Mouse (Mus musculus) Patski (cell line): ENCODE data around the gene Abca2. TPM values are rescaled to one million over a fixed set of nuclear protein-coding genes. Genes with fewer than 3 reads are reported as not detected.

ENCODE experiments used
- ATAC-seq: fragments of 100-300 bp; one replicate; pipeline ENCODE4 v1.8.0; 2021
- CTCF ChIA-PET: fragments of 350-600 bp; sonication (Branson Sonifier 250); formaldehyde crosslinking; loops from one replicate; lab custom pipeline; 2022; ENCODE audit warnings: inconsistent platforms; lab: Charles Lee
- POLR2A ChIA-PET: fragments of 350-600 bp; sonication (Branson Sonifier 250); formaldehyde crosslinking; loops from one replicate; lab custom pipeline; 2022; ENCODE audit warnings: antibody characterized with exemption, inconsistent platforms; lab: Charles Lee
- DNase-seq: peaks from one replicate; pipeline ENCODE4 v3.0.0-alpha.2; 2011; ENCODE audit warnings: low read depth, low spot score
- H3K27me3 ChIP-seq: fragments of 371-371 bp; one replicate; pipeline ENCODE4 v1.5.1; 2021
- CTCF ChIP-seq: fragments of 100-300 bp; IDR thresholded peaks from one replicate; pipeline ENCODE4 v1.5.1; 2021
- in situ Hi-C: fragments of 300-500 bp; cut with MboI; formaldehyde crosslinking; loops from 3 replicates; pipeline ENCODE4 v1.11.1; 2018; ENCODE audit warnings: low pct_unique_long_range_greater_than_20kb, mixed read lengths
- polyA plus RNA-seq: library from polyadenylated mRNA; unstranded; gene quantifications from one replicate; pipeline ENCODE4 v1.2.3, GENCODE M21; 2021

The Abca2 gene
- polyA plus RNA-seq, 1 experiment from 2014 or later = 98.6 TPM

- CTCF ChIA-PET = interaction anchor here (0.9 kb wide), 1 partner anchor 10 kb away, joined by 3 read pairs; no protein-coding TSS in a partner anchor
- ATAC-seq = no peak
- no peak for TF ChIP-seq CTCF
Observed at GRCm38 (mm10) chr2:25432326-25433098, 4.0 kb downstream of the Abca2 start.

GRCm38 (mm10) chr2:25433101-25433500, 4.6 kb downstream of the Abca2 start:
- POLR2A ChIA-PET = no interaction called here
- no peak for TF ChIP-seq CTCF

More at GRCm38 (mm10) chr2:25432326-25433098, 4.0 kb downstream of the Abca2 start:
- no peak for DNase-seq
- POLR2A ChIA-PET = no interaction called here
- in situ Hi-C loops = loop anchor here (5.0 kb wide), 2 partner anchors 50 to 120 kb away; no protein-coding TSS in a partner anchor
- no peaks in the 10 kb centered on the region for H3K27me3 ChIP-seq

DNA sequence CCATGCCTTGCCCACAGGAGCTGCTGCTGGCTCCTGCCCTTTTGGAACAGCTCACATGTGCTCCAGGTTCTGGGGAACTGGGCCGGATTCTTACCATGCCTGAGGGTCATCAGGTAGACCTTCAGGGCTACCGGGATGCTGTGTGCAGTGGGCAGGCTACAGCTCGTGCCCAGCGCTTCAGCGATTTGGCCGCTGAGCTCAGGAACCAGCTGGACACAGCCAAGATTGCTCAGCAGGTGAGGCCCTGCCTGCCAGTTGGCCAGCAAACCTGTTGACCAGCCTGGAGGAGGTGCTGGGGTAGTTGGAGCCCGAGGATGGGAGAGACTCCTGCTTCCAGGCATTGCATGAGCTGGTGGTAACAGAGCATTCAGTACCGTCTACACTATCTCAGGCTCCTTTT, 5.8 kb downstream of the Abca2 start:
- CTCF ChIA-PET = interaction anchor here (1.2 kb wide), 1 partner anchor 23 kb away, joined by 3 read pairs; no protein-coding TSS in a partner anchor
- no peak for ATAC-seq
- in situ Hi-C loops = loop anchor here (5.0 kb wide), 2 partner anchors 48 to 118 kb away; no protein-coding TSS in a partner anchor

More at GRCm38 (mm10) chr2:25433101-25433500, 4.6 kb downstream of the Abca2 start:
- no peaks in the 10 kb centered on the region for H3K27me3 ChIP-seq
- no peak for DNase-seq
- in situ Hi-C loops = loop anchor here (5.0 kb wide), 2 partner anchors 49 to 119 kb away; no protein-coding TSS in a partner anchor
- ATAC-seq = no peak
- CTCF ChIA-PET = interaction anchor here (0.9 to 1.2 kb wide), 2 partner anchors 11 to 24 kb away, joined by 3 read pairs; no protein-coding TSS in a partner anchor

GRCm38 (mm10) chr2:25436286-25436820, 7.8 kb downstream of the Abca2 start:
- H3K27me3 ChIP-seq = no peaks in the 10 kb centered on the region
- ChIA-PET POLR2A (interaction anchor here (1.0 kb wide), 1 partner anchor 22 kb away, joined by 3 read pairs; no protein-coding TSS in a partner anchor), CTCF (interaction anchor here (1.0 to 1.5 kb wide), 3 partner anchors 10 to 61 kb away, joined by 3 to 4 read pairs (median 3); no protein-coding TSS in a partner anchor)
- in situ Hi-C loops = no loop called here
- no peak for TF ChIP-seq CTCF
- DNase-seq (no peak), ATAC-seq (no peak)

More for the DNA sequence above, 5.8 kb downstream of the Abca2 start:
- no peaks in the 10 kb centered on the region for H3K27me3 ChIP-seq
- POLR2A ChIA-PET = no interaction called here
- no peak for DNase-seq
- no peak for TF ChIP-seq CTCF

- ChIA-PET POLR2A (no interaction called here), CTCF (no interaction called here)
- TF ChIP-seq CTCF = no peak
- H3K27me3 ChIP-seq = no peaks in the 10 kb centered on the region
- in situ Hi-C loops = no loop called here
- DNase-seq (no peak), ATAC-seq (no peak)
Observed at GRCm38 (mm10) chr2:25441067-25441466, 12.6 kb downstream of the Abca2 start.

- no peak for TF ChIP-seq CTCF
- DNase-seq (no peak), ATAC-seq (no peak)
- POLR2A ChIA-PET = no interaction called here
- in situ Hi-C loops = no loop called here
- no peaks in the 10 kb centered on the region for H3K27me3 ChIP-seq
- CTCF ChIA-PET = interaction anchor here (1.1 kb wide), 1 partner anchor 20 kb away, joined by 3 read pairs; no protein-coding TSS in a partner anchor
Observed at GRCm38 (mm10) chr2:25442682-25443081, 14.2 kb downstream of the Abca2 start.

DNA sequence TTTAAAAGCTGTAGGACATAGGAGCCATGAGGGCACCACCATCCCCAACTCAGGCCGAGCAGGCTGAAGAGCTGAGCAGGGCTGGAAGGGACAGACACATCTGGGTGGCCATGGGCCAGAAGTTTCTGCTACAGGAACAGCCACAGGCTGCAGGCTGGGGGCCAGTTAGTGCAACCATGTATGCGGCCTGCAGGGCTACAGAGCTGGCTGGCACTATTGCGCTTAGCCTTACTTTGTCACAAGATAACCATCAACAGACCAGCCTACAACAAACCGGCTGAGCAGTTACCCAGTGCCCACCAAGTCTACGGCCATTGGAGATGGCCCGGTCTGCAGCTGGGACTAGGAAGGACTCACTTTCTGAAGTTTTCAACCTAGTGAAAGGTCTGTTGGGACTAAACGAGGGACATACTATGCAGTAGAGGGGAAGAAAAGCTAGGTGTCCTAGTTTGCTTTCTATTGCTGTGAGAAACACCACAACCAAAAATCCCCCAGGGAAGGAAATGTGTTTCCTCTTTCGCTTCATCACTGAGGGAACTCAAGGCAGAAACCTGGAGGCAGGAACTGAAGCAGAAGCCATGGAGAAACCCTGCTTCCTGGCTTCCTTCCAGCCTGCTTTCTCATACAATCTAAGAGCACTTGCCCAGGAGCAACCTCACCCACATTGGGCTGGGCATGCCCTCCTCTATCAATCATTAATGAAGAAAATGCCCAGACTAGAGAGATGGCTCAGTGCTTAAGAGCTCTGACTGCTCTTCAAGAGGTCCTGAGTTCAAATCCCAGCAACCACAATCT, 22.5 kb downstream of the Abca2 start:
- CTCF ChIA-PET = interaction anchor here (0.7 to 2.2 kb wide), 2 partner anchors 22 to 24 kb away, joined by 3 to 4 read pairs; partner anchors contain the start of gene Abca2
- ATAC-seq (no peak), DNase-seq (no peak)
- POLR2A ChIA-PET = no interaction called here
- H3K27me3 ChIP-seq = no peaks in the 10 kb centered on the region
- TF ChIP-seq CTCF = no peak
- in situ Hi-C loops = no loop called here

GRCm38 (mm10) chr2:25452951-25453350, 24.4 kb downstream of the Abca2 start:
- POLR2A ChIA-PET = no interaction called here

DNA sequence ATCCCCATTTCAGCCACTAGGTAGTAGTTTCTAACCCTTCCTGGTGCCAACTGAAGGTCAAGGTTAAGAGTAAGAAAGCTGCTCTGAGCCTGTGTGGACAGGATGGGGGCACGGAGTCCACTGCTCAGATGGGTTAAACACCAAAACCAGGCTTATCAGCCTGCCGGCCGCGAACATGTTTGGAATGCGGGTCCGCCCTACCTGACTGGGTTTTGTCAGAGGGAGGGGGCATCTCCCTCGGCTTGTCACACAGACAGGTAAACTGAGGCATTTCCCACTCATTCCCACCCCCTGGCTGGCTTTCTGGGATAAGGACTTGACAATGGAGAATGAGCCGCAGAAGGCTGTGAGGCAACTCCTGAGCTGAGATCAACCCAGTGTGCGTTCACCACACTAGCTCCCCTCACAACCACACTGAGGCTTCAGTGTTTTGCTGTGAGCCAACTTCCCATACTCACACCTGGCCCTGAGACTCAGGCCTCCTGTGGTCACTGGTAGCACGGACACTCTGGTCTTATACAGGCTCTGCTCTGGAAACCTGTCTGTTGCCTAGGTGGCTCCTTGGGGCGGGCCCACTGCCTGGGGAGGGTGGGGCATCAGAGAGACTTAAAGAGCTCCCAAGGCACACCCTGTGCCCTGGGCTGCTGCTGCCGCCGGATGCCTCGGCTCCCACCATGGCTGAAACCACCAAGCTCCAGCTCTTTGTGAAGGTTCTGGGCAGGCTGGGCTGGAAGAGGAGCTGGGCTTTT, 27.9 kb downstream of the Abca2 start, which contains the start of gene Clic3:
Gene Clic3, plus strand, starts transcription at position 634 of the 749 bp plus-strand sequence.
- in situ Hi-C loops = no loop called here
- POLR2A ChIA-PET = no interaction called here
- TF ChIP-seq CTCF = no peak
- DNase-seq = no peak
- CTCF ChIA-PET = interaction anchor here (0.6 to 1.9 kb wide), 4 partner anchors 21 to 435 kb away, joined by 3 to 6 read pairs (median 4); partner anchors contain the start of gene Fut7
- no peak for ATAC-seq
- H3K27me3 ChIP-seq = no peaks in the 10 kb centered on the region

More at GRCm38 (mm10) chr2:25452951-25453350, 24.4 kb downstream of the Abca2 start:
- CTCF ChIA-PET = interaction anchor here (1.4 to 2.2 kb wide), 2 partner anchors 24 to 98 kb away, joined by 3 to 4 read pairs; partner anchors contain the start of gene Abca2
- in situ Hi-C loops = no loop called here
- DNase-seq = no peak
- no peak for ATAC-seq
- H3K27me3 ChIP-seq = no peaks in the 10 kb centered on the region
- TF ChIP-seq CTCF = no peak
